Mouse (Mus musculus) hindbrain, embryonic 14.5 days (tissue): Measurements from ENCODE around the gene Ifih1. TPM values are rescaled to one million over a fixed set of nuclear protein-coding genes. Genes with fewer than 3 reads are reported as not detected.

Experiments
- ATAC-seq: fragments of 200-750 bp; cut with Nextera tagmentation; 2 replicates; pipeline ENCODE4 v1.8.0; 2017; ENCODE audit warnings: moderate number of reproducible peaks, mild to moderate bottlenecking, moderate TSS enrichment, moderate library complexity; ENCODE audit not compliant: low FRiP score
- DNase-seq: peaks from one replicate; pipeline ENCODE4 v3.0.0-alpha.2; 2015; ENCODE audit warnings: low spot score
- H3K27ac ChIP-seq: fragments of 300-500 bp; sonication (generic); 2 replicates; pipeline ENCODE4 v1.5.1; 2014; ENCODE audit warnings: mild to moderate bottlenecking, moderate library complexity
- H3K27me3 ChIP-seq: fragments of 300-500 bp; sonication (generic); 2 replicates; pipeline ENCODE4 v1.6.1; 2014; ENCODE audit warnings: mild to moderate bottlenecking, low read length, mixed read lengths; ENCODE audit not compliant: control insufficient read depth, insufficient read depth
- H3K36me3 ChIP-seq: fragments of 300-500 bp; sonication (generic); replicated peaks from 2 replicates; pipeline ENCODE4 v1.6.1; 2014; ENCODE audit not compliant: control insufficient read depth, insufficient read depth
- H3K4me1 ChIP-seq: fragments of 300-500 bp; sonication (generic); replicated peaks from 2 replicates; pipeline ENCODE4 v1.6.1; 2014; ENCODE audit warnings: antibody characterized with exemption, low read length, mixed read lengths; ENCODE audit not compliant: control insufficient read depth, insufficient read depth
- H3K4me2 ChIP-seq: fragments of 300-500 bp; sonication (generic); replicated peaks from 2 replicates; pipeline ENCODE4 v1.6.1; 2014; ENCODE audit warnings: mild to moderate bottlenecking, moderate library complexity
- H3K4me3 ChIP-seq: fragments of 300-500 bp; sonication (generic); replicated peaks from 2 replicates; pipeline ENCODE4 v1.5.1; 2014; ENCODE audit warnings: mild to moderate bottlenecking, low read length
- H3K9ac ChIP-seq: fragments of 300-500 bp; sonication (generic); 2 replicates; pipeline ENCODE4 v1.6.1; 2014
- H3K9me3 ChIP-seq: fragments of 300-500 bp; sonication (generic); 2 replicates; pipeline ENCODE4 v1.6.1; 2016; ENCODE audit warnings: low read length; ENCODE audit not compliant: control insufficient read depth
- WGBS: fragments of 180-500 bp; shearing (Covaris S2); extraction: QIAGEN DNeasy Blood & Tissue Kit; methylation state at CpG from one replicate; pipeline ENCODE4 v1.1.7; 2014; 5-methylcytosine and 5-hydroxymethylcytosine counted together
- polyA plus RNA-seq: library from polyadenylated mRNA; unstranded; fragments of >200 nt; fragmentation: Nextera tagmentation; extraction: Ambion mirVana; gene quantifications from 2 replicates; pipeline ENCODE4 v1.2.1, GENCODE M21; 2014

Ifih1 gene
- polyA plus RNA-seq, 1 experiment from 2014 or later, result 2.2 TPM

DNA sequence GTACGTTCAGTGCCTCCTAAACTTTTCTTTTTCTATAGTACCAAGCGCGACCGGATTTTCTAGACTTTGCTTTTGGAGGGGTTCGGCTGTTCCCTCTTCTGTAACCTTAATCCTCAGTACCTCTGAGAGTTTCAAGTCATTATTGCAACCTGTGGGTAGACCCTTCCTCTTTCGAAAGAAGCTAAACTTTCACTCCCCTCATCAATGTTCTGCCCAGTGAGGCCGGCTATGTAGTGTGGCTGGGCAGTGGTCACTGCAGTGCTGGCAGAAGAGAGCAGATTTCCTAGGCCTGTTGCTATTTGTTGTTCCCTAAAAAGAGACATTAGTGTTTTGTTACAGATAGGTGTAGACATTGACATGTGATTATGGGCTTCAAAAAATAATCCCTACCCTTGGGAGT lies 18.8 kb upstream of the Ifih1 start:
- DNase-seq (no peak), ATAC-seq (no peak)
- Histone ChIP-seq H3K27me3 (no peaks in the 10 kb centered on the region), H3K9ac (no peak overlapping the region), H3K4me2 (peak overlapping the region; percentile 95), H3K36me3 (no peaks in the 10 kb centered on the region), H3K27ac (no peak overlapping the region), H3K4me1 (no peaks in the 10 kb centered on the region), H3K9me3 (no peaks in the 10 kb centered on the region), H3K4me3 (peak overlapping the region; percentile 58; the same call in 1 of the 2 replicates)
- 69% methylated on average over 7 of the region's 7 CpGs for WGBS

DNA sequence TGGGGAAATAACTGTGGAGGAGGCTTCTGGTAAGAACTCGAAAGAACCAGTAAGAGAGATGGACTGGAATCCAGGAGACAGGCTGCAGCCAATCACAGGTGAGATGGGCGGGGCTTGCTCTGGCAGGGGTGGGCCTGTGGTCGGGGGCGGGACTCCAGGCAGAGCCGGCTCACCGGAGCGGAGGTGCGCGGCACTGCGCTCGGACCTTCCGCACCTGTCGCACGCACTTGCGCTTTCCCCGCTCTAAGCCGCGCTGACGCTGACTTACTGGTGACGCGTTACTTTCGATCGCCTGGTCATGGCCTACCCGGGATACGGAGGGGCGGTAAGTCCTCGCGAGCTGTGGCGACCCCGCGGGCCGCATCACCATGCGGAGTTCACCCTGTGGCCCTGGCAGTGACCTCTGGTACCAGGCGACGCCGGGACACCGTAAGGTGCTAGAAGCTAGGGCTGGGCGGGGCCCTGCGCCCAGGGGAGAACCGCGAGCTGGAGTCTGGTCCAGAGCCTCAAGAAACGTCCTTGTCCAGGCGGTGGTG lies 18.1 kb upstream of the Ifih1 start, which contains the start of gene Gca:
TSS of gene Gca (plus strand) at position 151 of the 536 bp plus-strand sequence.
- WGBS, result 1% methylated on average over 40 of the region's 43 CpGs
- no peaks in the 10 kb centered on the region for H3K9me3 ChIP-seq
- no peaks in the 10 kb centered on the region for H3K36me3 ChIP-seq
- ATAC-seq (peak; percentile 98), DNase-seq (peak; percentile 73)
- H3K9ac ChIP-seq, result peak within 1 kb of the TSS; percentile 57
- H3K4me2 ChIP-seq, result peak within 1 kb of the TSS; percentile 95
- peak within 1 kb of the TSS; percentile 58 for H3K4me3 ChIP-seq
- no peaks in the 10 kb centered on the region for H3K4me1 ChIP-seq
- H3K27ac ChIP-seq, result no peak within 1 kb of the TSS
- H3K27me3 ChIP-seq, result no peaks in the 10 kb centered on the region

DNA sequence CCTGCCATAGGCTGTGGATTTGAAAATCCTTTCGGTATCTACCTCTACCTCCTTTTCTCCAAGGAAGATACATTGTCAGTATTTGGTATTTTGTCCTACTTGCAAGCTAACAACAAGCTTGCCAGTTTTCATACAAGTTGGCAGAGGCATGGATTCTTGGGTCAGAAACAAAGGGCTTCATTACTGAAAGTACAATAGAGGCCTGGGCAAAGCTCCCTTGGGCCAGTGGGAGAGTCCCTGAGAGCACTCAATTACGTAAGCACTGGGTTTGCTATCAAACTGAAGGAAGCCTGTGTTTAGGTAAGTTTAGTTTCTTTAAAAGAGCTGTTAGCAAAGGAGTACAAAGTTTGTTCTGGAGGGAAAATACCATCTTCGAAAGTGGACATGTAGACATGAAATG lies 16.5 kb upstream of the Ifih1 start:
- H3K4me1 ChIP-seq, result no peaks in the 10 kb centered on the region
- ATAC-seq, result no peak
- no peaks in the 10 kb centered on the region for H3K36me3 ChIP-seq
- WGBS, result 83% methylated on average over 3 of the region's 3 CpGs
- no peak overlapping the region for H3K4me3 ChIP-seq
- no peak overlapping the region for H3K27ac ChIP-seq
- H3K4me2 ChIP-seq, result no peak overlapping the region
- no peaks in the 10 kb centered on the region for H3K9me3 ChIP-seq
- DNase-seq, result no peak
- no peak overlapping the region for H3K9ac ChIP-seq
- no peaks in the 10 kb centered on the region for H3K27me3 ChIP-seq

DNA sequence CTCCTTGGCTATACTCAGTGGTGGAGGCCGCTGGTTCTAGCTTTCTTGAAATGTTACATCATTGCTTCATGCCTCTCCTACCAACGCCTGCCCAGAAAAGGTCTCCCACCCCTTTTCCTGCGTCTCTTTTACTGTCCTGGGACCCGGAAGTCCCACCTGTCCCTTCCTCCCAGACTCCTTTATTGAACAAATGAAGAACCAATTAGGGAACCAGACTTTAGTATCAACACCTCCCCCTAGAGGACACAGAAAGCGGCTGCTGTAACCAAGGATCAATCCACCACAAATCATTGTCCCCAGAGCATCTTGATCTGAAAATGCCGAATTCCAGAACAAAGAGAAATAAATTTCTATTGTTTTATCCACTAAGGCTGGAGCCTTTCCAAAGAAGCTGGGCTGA lies 14.5 kb upstream of the Ifih1 start:
- no peak overlapping the region for H3K4me3 ChIP-seq
- WGBS, result 50% methylated on average over 6 of the region's 6 CpGs
- H3K27me3 ChIP-seq, result no peaks in the 10 kb centered on the region
- no peak overlapping the region for H3K27ac ChIP-seq
- H3K36me3 ChIP-seq, result no peaks in the 10 kb centered on the region
- H3K4me1 ChIP-seq, result no peaks in the 10 kb centered on the region
- ATAC-seq (no peak), DNase-seq (no peak)
- no peaks in the 10 kb centered on the region for H3K9me3 ChIP-seq
- H3K9ac ChIP-seq, result no peak overlapping the region
- H3K4me2 ChIP-seq, result no peak overlapping the region

DNA sequence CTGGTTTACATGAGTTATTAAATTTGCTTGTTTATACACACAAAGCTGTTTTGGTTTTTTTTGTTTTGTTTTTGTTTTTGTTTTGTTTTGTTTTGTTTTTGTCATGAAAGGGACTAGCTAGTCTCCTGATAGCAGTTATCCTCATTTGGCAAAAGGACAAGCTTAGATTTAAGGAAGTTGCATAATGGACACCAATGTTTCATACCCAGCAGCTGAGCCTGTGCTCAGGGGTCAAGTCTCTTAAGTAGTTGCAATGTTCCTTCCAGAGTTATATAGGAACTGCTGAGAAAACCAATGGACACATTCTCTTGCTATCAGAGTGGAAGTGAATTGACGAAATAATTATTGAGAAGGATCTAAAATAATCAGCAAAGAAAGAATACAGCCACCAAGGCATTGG lies 10.0 kb upstream of the Ifih1 start:
- H3K36me3 ChIP-seq, result no peaks in the 10 kb centered on the region
- H3K9me3 ChIP-seq, result no peaks in the 10 kb centered on the region
- no peak overlapping the region for H3K27ac ChIP-seq
- 78% methylated on average over 1 of the region's 1 CpGs for WGBS
- no peak overlapping the region for H3K9ac ChIP-seq
- H3K4me1 ChIP-seq, result no peaks in the 10 kb centered on the region
- H3K4me3 ChIP-seq, result no peak overlapping the region
- H3K27me3 ChIP-seq, result no peaks in the 10 kb centered on the region
- no peak for ATAC-seq
- no peak overlapping the region for H3K4me2 ChIP-seq
- DNase-seq, result no peak

DNA sequence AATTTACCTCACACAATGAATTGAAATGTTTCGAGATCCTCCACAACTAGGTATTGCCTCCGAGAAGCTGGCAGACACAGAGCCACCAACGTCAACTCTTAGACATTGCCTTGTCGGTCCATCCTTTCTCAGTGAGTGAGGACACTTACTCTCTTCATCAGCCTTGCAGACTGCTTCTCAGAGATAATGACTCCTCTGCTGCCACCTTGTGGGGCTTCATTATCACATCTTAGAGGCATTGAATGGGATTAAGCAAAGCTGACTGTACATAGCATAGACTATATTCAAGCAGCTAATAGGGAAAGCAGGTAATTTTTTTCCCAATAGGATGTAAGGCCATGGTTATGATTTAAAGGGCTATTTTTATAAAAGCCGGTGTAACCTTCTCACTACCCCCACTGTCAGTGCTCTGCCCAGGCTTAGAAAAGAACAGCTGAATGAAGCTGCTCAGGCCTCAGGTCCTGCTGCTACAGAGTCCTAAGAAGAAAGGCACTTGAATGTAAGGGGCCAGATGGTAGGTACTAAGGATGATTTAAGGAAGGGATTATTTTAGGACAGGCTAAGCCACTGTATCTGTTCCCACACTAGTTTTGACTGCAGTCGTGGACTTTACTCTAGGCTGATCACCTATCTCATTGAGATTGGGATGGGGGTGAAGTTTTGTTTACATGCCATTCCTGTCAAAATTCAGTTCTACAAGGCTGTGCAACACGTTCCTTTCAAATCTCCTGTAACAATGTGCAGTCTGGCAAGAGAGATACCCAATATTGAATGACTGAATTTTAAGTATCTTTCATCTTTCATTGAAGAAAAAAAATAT lies 8.7 kb upstream of the Ifih1 start:
- Histone ChIP-seq H3K4me2 (no peak overlapping the region), H3K9me3 (no peaks in the 10 kb centered on the region), H3K9ac (no peak overlapping the region), H3K27me3 (no peaks in the 10 kb centered on the region), H3K4me1 (no peaks in the 10 kb centered on the region), H3K4me3 (no peak overlapping the region), H3K27ac (no peak overlapping the region), H3K36me3 (no peaks in the 10 kb centered on the region)
- peak; percentile 76 for DNase-seq
- 52% methylated on average over 7 of the region's 7 CpGs for WGBS
- peak; percentile 88; the same call in 1 of the 2 replicates for ATAC-seq

DNA sequence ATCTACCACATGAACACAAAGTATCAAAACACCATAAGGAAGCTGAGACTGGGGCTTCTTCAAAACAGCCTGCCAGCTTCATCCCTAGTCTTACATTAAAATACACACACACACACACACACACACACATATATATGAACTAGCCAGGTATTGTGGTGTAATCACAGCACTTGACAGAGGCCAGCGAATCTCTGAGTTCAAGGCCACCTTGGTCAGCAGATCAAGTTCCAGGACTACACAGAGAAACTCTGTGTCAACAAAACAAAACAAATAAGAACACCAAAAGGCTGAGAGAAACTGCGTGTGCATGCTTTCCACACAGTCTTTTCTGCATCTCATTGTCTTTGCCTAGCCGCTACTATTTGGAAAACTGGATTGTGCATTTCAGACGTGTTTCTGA lies 6.4 kb upstream of the Ifih1 start:
- H3K4me1 ChIP-seq, result no peaks in the 10 kb centered on the region
- no peak overlapping the region for H3K4me3 ChIP-seq
- H3K9ac ChIP-seq, result no peak overlapping the region
- H3K4me2 ChIP-seq, result no peak overlapping the region
- no peaks in the 10 kb centered on the region for H3K36me3 ChIP-seq
- WGBS, result 86% methylated on average over 4 of the region's 4 CpGs
- DNase-seq (no peak), ATAC-seq (no peak)
- H3K27ac ChIP-seq, result no peak overlapping the region
- H3K27me3 ChIP-seq, result no peaks in the 10 kb centered on the region
- no peaks in the 10 kb centered on the region for H3K9me3 ChIP-seq

DNA sequence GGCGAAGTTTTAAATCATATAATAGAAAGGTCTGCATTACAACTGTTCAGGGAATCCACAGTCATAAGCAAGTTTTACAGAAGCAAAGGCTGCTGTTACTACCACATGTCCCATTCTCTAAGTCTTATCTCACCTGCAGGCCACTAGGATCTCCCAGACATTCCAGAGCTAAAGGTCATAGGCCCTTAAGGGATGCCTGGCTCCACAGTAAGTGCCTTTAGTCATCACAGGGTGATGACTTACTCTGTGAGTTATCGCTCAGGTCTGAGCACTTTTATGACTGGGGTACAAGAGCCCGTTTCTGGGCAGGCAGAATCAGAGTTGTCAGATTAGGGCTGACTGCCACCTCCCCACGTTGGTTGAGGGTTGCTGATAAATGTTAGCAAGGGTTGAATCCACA lies 5.8 kb upstream of the Ifih1 start:
- Histone ChIP-seq H3K4me2 (no peak overlapping the region), H3K4me3 (no peak overlapping the region), H3K4me1 (no peaks in the 10 kb centered on the region), H3K27ac (no peak overlapping the region), H3K36me3 (no peaks in the 10 kb centered on the region), H3K27me3 (no peaks in the 10 kb centered on the region), H3K9me3 (no peaks in the 10 kb centered on the region), H3K9ac (no peak overlapping the region)
- 86% methylated on average over 4 of the region's 4 CpGs for WGBS
- ATAC-seq (no peak), DNase-seq (no peak)

DNA sequence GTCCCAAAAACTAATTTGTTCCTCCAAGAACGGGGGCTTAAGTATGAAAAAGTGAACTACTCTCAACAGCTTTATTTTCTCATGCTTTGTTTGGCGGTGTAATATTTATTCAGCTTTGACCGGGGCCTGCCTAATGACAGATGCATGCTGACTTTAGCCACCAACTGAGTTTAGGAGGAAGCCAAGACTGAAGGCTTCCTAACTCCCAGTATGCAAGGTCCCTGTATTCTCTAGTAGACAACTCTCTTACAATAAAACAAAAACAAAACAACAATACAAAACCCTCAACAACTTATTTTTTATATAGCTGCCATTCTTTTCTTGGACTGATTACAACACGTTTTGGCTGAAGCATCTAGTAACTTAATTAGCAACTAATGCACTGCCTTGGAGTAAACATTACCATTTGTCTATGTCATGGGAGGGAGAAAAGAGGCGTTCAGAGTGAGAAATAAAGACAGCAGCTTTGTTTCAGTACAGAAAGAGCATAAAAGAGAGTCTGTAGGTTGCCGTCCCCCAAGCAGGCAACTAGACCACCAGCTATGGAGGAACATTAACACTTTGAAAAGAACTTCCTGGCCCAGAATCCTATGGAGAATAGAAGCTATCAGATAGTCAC lies 725 bp upstream of the Ifih1 start:
- H3K4me1 ChIP-seq, result 0 out of 2 replicates have a peak, but pooled peaks cover 4% of the 10 kb centered on the region
- no peak overlapping the region for H3K27ac ChIP-seq
- H3K27me3 ChIP-seq, result peaks cover 15% of the 10 kb centered on the region; the same call in 1 of the 2 replicates
- H3K9ac ChIP-seq, result 0 out of 2 replicates have a peak overlapping the region, but pooled peaks have one; percentile 47
- H3K4me2 ChIP-seq, result peak overlapping the region; percentile 80
- H3K4me3 ChIP-seq, result peak overlapping the region; percentile 43
- no peaks in the 10 kb centered on the region for H3K9me3 ChIP-seq
- H3K36me3 ChIP-seq, result no peaks in the 10 kb centered on the region
- 8% methylated on average over 6 of the region's 6 CpGs for WGBS
- peak; percentile 62 for ATAC-seq
- DNase-seq, result no peak
